ENCODE assay signal across 14 mouse cellular contexts in genomic region chr16:10905661-10906113, GRCm38 (mm10).
DNase-seq lines count a peak whose midpoint lies in the region; ATAC-seq and TF ChIP-seq lines count a peak whose summit lies in the region.
"Had no signal": no experiment of that assay in that cellular context is flagged by ENCODE, and none has a peak within 500 bp of the region (broad histone marks: within the 10 kb centered on the region; RNA-seq: fewer than 3 reads in every experiment).

No protein-coding gene starts in this region.

- no peak overlapping the region for H3K4me3 ChIP-seq in heart, embryonic 12.5 days
- no peak overlapping the region for H3K4me3 ChIP-seq in intestine, embryonic 15.5 days (replicated peaks)
- H3K4me3 ChIP-seq in stomach, embryonic 15.5 days (replicated peaks): no peak overlapping the region
- no peak overlapping the region for H3K4me3 ChIP-seq in gastrocnemius, adult 2 months
- H3K4me3 ChIP-seq: erythroblast, embryonic 14.5 days; neural tube, embryonic 15.5 days had no signal

- no peak overlapping the region for H3K4me2 ChIP-seq in heart, embryonic 12.5 days
- H3K4me2 ChIP-seq in intestine, embryonic 15.5 days (replicated peaks): no peak overlapping the region
- H3K4me2 ChIP-seq in stomach, embryonic 15.5 days: no peak overlapping the region
- H3K4me2 ChIP-seq: neural tube, embryonic 15.5 days had no signal

- no peaks in the 10 kb centered on the region for H3K9me3 ChIP-seq in heart, embryonic 12.5 days (replicated peaks)
- no peaks in the 10 kb centered on the region for H3K9me3 ChIP-seq in intestine, embryonic 15.5 days
- H3K9me3 ChIP-seq in stomach, embryonic 15.5 days: no peaks in the 10 kb centered on the region
- H3K9me3 ChIP-seq: neural tube, embryonic 15.5 days had no signal

- intact Hi-C loops in gastrocnemius, adult 2 months (cut with DNase I): no loop called here

- H3K27me3 ChIP-seq in heart, embryonic 12.5 days (replicated peaks): no peaks in the 10 kb centered on the region
- no peaks in the 10 kb centered on the region for H3K27me3 ChIP-seq in intestine, embryonic 15.5 days (replicated peaks)
- H3K27me3 ChIP-seq in stomach, embryonic 15.5 days (replicated peaks): no peaks in the 10 kb centered on the region
- H3K27me3 ChIP-seq: neural tube, embryonic 15.5 days had no signal

- no peak overlapping the region for H3K9ac ChIP-seq in heart, embryonic 12.5 days
- no peak overlapping the region for H3K9ac ChIP-seq in intestine, embryonic 15.5 days
- H3K9ac ChIP-seq in stomach, embryonic 15.5 days: no peak overlapping the region
- H3K9ac ChIP-seq: neural tube, embryonic 15.5 days had no signal

- H3K4me1 ChIP-seq in heart, embryonic 12.5 days (replicated peaks): peaks cover 26% of the 10 kb centered on the region
- peaks cover 8% of the 10 kb centered on the region; the same call in 1 of the 2 replicates for H3K4me1 ChIP-seq in intestine, embryonic 15.5 days (replicated peaks)
- peaks cover 12% of the 10 kb centered on the region; the same call in 1 of the 2 replicates for H3K4me1 ChIP-seq in stomach, embryonic 15.5 days
- H3K4me1 ChIP-seq: neural tube, embryonic 15.5 days had no signal

- ATAC-seq in heart, embryonic 12.5 days (ENCODE audit: insufficient number of reproducible peaks, low FRiP score): 0 out of 2 replicates have a peak, but pooled peaks have one; percentile 2
- ATAC-seq in common myeloid progenitor, adult 5-6 weeks (replicated peaks; ENCODE audit: low read depth, poor library complexity, severe bottlenecking): peak; percentile 86
- ATAC-seq in intestine, embryonic 15.5 days: peak; percentile 72
- peak; percentile 63; the same call in 1 of the 2 replicates for ATAC-seq in stomach, embryonic 15.5 days (ENCODE audit: insufficient read depth, low FRiP score, low read depth)

- H3K27ac ChIP-seq in heart, embryonic 12.5 days (ENCODE audit: poor library complexity, severe bottlenecking): no peak overlapping the region
- no peak overlapping the region for H3K27ac ChIP-seq in intestine, embryonic 15.5 days
- no peak overlapping the region for H3K27ac ChIP-seq in stomach, embryonic 15.5 days
- no peak overlapping the region for H3K27ac ChIP-seq in gastrocnemius, adult 2 months
- H3K27ac ChIP-seq: neural tube, embryonic 15.5 days had no signal

- no peak for DNase-seq in heart, adult 9 months (ENCODE audit: low spot score in 2 of 2)
- DNase-seq in testis, postnatal 10 days (ENCODE audit: low spot score): no peak
- no peak for DNase-seq in gastrocnemius, adult 2 months
- DNase-seq in cerebellum, adult 18-20 months: no peak
- DNase-seq: heart, adult 18-20 months; kidney, postnatal 36 days; left cerebral cortex, postnatal 4 days; spleen, adult 18-20 months had no signal

- no peak for TF ChIP-seq CTCF in gastrocnemius, adult 2 months (IDR thresholded peaks at IDR 0.05)

- H3K36me3 ChIP-seq in heart, embryonic 12.5 days: no peaks in the 10 kb centered on the region
- H3K36me3 ChIP-seq in intestine, embryonic 15.5 days: no peaks in the 10 kb centered on the region
- H3K36me3 ChIP-seq in stomach, embryonic 15.5 days: no peaks in the 10 kb centered on the region
- H3K36me3 ChIP-seq: neural tube, embryonic 15.5 days had no signal

- 44% methylated on average over 5 of the region's 5 CpGs for WGBS in heart, embryonic 12.5 days
- 33% methylated on average over 5 of the region's 5 CpGs for WGBS in intestine, embryonic 15.5 days
- WGBS in stomach, embryonic 15.5 days: 31% methylated on average over 5 of the region's 5 CpGs

Comparison
In these comparisons a context has a peak if more than half of its experiments do, and no peak if none do; other contexts are left out.
1. ATAC-seq: peak in every context shown above with its lines; median percentile 86 in common myeloid progenitor, adult 5-6 weeks; 72 in intestine, embryonic 15.5 days; 63 in stomach, embryonic 15.5 days; 2 in heart, embryonic 12.5 days.